Mouse (Mus musculus) olfactory bulb, adult 2 months (tissue): Measurements from ENCODE around the gene Nubp2.

Source experiments
- CTCF ChIP-seq: fragments of 200-500 bp; IDR thresholded peaks from 2 replicates; pipeline ENCODE4 v1.5.1; 2012; ENCODE audit warnings: low read depth, mild to moderate bottlenecking, low read length, moderate library complexity; ENCODE audit not compliant: insufficient read depth
- POLR2A ChIP-seq: fragments of 200-500 bp; IDR thresholded peaks from 2 replicates; pipeline ENCODE4 v1.6.1; 2012; ENCODE audit warnings: mild to moderate bottlenecking, low read depth, low read length, moderate library complexity; ENCODE audit not compliant: insufficient read depth

DNA sequence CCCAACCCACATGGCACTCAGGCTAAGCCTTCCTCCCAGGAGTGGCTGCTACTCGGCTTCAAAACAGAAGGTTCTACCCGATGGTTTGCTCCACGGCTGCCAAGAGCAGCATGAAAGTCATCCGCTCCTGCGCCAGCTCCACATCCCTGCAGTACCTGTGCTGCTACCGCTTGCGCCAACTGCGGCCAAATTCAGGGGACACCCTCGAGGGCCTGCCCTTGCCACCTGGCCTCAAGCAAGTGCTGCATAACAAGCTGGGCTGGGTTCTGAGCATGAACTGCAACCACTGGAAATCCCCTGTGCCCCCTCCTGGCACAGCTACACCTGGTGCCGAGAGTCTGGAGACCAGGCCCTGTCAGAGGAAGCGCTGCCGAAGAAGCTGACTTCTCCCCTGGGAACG is 5.2 kb upstream of the Nubp2 start:
- TF ChIP-seq CTCF: no peak
- no peak for TF ChIP-seq POLR2A
